Mouse (Mus musculus) bone marrow macrophage, adult 2 months (primary cell): Measurements from ENCODE around the gene Hivep3. TPM values are rescaled to one million over a fixed set of nuclear protein-coding genes. Genes with fewer than 3 reads are reported as not detected.

ENCODE experiments used
- H3K27ac ChIP-seq: 2 replicates; pipeline ENCODE4 v1.5.1; 2012; ENCODE audit warnings: low read depth, low read length; ENCODE audit not compliant: insufficient read depth
- H3K4me1 ChIP-seq: 2 replicates; pipeline ENCODE4 v1.6.1; 2012; ENCODE audit warnings: low read length; ENCODE audit not compliant: control insufficient read depth, insufficient read depth
- H3K4me3 ChIP-seq: 2 replicates; pipeline ENCODE4 v1.5.1; 2012; ENCODE audit warnings: mild to moderate bottlenecking, low read length, moderate library complexity; ENCODE audit not compliant: insufficient read depth
- CTCF ChIP-seq: IDR thresholded peaks from 2 replicates; pipeline ENCODE4 v1.5.1; 2012; ENCODE audit warnings: low read depth, mild to moderate bottlenecking, low read length, moderate library complexity
- POLR2A ChIP-seq: IDR thresholded peaks from 2 replicates; pipeline ENCODE4 v1.6.1; 2012; ENCODE audit warnings: mild to moderate bottlenecking, low read depth, low read length, borderline replicate concordance
- polyA plus RNA-seq: library from polyadenylated mRNA; stranded (reverse); fragments of >200 nt; gene quantifications from 2 replicates; pipeline ENCODE4 v1.2.4, GENCODE M21; 2012; ENCODE audit not compliant: missing spikeins, insufficient read depth, insufficient read length

Hivep3 gene
- polyA plus RNA-seq, 1 experiment = 19.8 TPM

DNA sequence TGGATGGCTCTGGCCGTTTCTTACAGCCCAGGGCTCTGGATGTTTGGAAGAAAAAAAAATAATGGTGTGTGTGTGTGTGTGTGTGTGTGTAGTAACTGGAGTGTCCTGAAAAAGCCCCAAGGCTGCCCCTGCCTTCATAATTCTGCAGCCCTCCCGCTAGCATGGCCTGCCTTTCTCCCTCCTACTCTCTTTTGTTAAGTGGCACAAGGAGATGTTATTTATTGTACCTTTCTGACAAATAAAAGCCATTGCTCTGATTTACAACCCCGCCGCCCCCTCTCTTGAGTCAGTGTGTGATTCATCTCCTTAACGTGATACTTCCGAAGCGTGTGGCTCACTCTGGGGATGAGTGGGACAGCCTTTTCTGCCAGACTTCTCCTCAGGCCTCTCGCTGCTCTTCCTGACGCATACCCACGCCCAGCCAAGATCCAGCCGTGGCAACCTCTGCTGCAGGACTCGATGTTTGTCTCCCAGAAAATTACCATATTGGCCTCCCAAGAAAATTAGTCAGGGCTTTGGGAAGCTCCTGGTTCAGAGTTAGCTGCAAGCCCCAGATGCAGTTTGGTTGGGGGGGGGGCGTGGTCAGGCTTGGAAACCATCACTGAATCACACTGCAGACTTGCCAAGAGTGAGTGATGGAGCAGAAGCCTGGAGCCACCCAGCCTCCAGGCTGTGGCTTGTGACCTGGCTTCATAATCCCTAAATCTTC, 199.1 kb downstream of the Hivep3 start:
- Histone ChIP-seq H3K4me1 (peaks cover 4% of the 10 kb centered on the region; the same call in 1 of the 2 replicates), H3K27ac (no peak overlapping the region), H3K4me3 (no peak overlapping the region)
- TF ChIP-seq POLR2A (no peak), CTCF (no peak)

- H3K4me3 ChIP-seq = no peak overlapping the region
- no peak overlapping the region for H3K27ac ChIP-seq
- peaks cover 4% of the 10 kb centered on the region; the same call in 1 of the 2 replicates for H3K4me1 ChIP-seq
- TF ChIP-seq CTCF (no peak), POLR2A (no peak)
These were observed 201.3 kb downstream of the Hivep3 start for GRCm38 (mm10) chr4:119934901-119935300.

GRCm38 (mm10) chr4:119937876-119938275, 204.3 kb downstream of the Hivep3 start:
- no peak for TF ChIP-seq POLR2A
- TF ChIP-seq CTCF = no peak
- Histone ChIP-seq H3K4me3 (no peak overlapping the region), H3K4me1 (peaks cover 9% of the 10 kb centered on the region; the same call in 1 of the 2 replicates), H3K27ac (no peak overlapping the region)

DNA sequence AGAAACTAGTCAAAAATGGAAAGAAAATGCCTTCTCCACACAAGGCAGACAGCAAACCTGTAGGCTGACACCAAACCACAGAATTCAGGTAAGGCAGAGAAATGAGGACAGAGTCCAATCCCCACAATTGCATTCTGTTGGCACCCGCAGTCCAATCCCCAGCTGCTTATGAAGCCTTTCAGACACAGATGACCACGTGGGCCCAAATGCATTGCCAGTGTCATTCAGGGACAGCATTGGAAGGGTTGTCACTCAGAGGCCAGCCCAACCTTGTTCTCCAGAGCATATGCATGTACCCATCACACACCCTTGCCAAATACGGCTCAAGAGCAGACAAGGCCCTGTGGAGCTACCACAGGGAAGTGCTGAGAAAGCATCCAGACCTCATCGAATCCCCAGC, 204.9 kb downstream of the Hivep3 start:
- no peak for TF ChIP-seq CTCF
- TF ChIP-seq POLR2A = no peak
- Histone ChIP-seq H3K4me1 (peaks cover 11% of the 10 kb centered on the region; the same call in 1 of the 2 replicates), H3K4me3 (no peak overlapping the region)

GRCm38 (mm10) chr4:119939786-119940185, 206.2 kb downstream of the Hivep3 start:
- peaks cover 11% of the 10 kb centered on the region; the same call in 1 of the 2 replicates for H3K4me1 ChIP-seq
- H3K27ac ChIP-seq = no peak overlapping the region
- no peak for TF ChIP-seq CTCF
- H3K4me3 ChIP-seq = no peak overlapping the region

More for the DNA sequence above, 204.9 kb downstream of the Hivep3 start:
- H3K27ac ChIP-seq = no peak overlapping the region

DNA sequence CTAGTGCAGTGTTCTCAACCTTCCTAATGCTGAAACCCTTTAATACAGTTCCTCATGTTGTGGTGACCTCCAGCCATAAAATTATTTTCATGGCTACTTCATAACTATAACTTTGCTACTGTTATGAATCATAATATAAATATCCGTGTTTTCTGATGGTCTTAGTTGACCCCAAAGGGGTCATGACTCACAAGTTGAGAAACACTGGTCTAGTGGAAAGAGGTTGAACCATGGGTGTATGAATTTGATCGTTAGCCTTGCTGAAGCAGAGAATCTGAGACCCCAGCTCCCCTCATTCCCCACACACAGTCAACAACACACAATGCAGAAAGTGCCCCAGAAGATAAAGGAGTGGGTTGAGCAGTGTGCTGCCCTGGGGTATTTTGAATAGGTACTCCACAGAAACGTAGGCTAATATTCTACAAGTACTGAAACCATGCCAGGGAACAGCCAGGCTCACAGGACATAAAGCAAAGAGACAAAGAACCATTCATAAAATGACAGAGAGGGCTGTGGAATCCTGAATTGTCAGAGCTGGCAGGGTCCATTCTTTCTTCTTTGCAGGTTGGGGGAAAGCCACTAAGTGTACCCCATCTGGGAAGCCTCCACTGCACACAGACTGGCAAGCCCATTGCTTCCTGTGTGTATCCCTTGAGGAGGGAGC, 212.8 kb downstream of the Hivep3 start:
- H3K4me3 ChIP-seq = no peak overlapping the region
- no peak for TF ChIP-seq POLR2A
- TF ChIP-seq CTCF = no peak
- no peak overlapping the region for H3K27ac ChIP-seq
- peaks cover 45% of the 10 kb centered on the region for H3K4me1 ChIP-seq

GRCm38 (mm10) chr4:119947232-119948162, 213.9 kb downstream of the Hivep3 start:
- H3K4me1 ChIP-seq = peaks cover 44% of the 10 kb centered on the region
- H3K4me3 ChIP-seq = no peak overlapping the region
- no peak overlapping the region for H3K27ac ChIP-seq
- TF ChIP-seq CTCF (no peak; the same call in 1 of the 2 replicates), POLR2A (no peak)

DNA sequence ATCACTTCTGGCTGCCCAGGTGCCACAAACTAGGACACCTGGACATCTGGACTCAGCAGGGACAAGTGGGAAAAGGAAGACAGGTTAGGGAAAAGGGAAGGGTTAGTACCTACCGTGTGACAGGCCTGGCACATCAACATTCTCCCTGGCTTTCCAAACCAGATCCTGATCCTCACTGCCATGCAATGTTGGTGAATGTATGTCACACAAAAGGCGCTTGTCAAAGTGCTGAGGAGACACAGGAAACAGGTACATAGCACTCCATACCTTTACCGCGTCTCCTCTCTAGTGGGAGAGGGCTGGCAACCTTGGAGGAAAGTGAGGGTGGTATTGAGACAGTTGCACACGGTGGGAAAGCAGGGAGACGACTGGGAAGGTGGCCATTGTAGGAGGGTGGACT, 214.8 kb downstream of the Hivep3 start:
- TF ChIP-seq POLR2A = no peak
- TF ChIP-seq CTCF = no peak

DNA sequence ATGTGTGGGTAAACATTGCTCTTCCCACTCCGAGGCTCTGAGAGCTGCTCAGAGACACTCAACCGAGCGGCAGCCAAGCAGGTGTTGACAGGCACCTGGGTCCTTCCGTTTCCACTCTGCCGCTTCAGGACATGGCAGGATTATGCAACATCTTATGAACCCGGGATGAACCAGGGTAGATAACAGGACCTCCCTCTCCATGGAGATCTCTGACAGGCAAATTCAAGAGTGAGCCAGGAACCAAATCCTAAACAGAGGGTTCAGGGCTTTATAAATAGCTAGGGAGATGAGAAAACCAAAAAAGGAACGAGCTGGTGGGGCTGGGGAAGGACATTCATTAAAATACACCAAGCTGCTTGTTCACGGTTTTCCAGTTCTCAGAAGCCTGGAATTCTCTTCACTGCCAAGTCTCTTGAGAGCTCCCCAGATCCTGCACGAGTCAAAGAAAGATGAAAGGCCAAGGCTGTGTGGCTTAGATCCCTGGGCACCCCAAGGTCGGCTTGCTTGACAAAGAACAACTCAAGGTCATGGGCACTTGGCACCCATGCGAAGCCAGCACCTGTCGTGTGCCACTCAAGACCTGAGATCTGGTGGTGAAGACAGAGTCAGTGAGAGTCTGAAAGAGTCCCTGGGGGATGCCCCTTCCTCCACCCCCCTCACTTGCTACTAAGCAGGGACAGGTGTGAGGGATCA, 215.5 kb downstream of the Hivep3 start:
- Histone ChIP-seq H3K27ac (no peak overlapping the region), H3K4me3 (no peak overlapping the region), H3K4me1 (peaks cover 40% of the 10 kb centered on the region)
- TF ChIP-seq POLR2A (no peak), CTCF (no peak)

More for the DNA sequence above, 214.8 kb downstream of the Hivep3 start:
- H3K27ac ChIP-seq = no peak overlapping the region
- peaks cover 40% of the 10 kb centered on the region for H3K4me1 ChIP-seq
- H3K4me3 ChIP-seq = no peak overlapping the region
